Mouse (Mus musculus) brown adipose tissue, adult 24 weeks (tissue): ENCODE results near the gene Dennd6a. TPM values are rescaled to one million over a fixed set of nuclear protein-coding genes. Genes with fewer than 3 reads are reported as not detected.

Experiments used
- H3K27ac ChIP-seq: fragments of 200-500 bp; replicated peaks from 2 replicates; pipeline ENCODE4 v1.5.1; 2012; ENCODE audit warnings: low read depth, mild to moderate bottlenecking, low read length
- H3K4me1 ChIP-seq: fragments of 200-500 bp; 2 replicates; pipeline ENCODE4 v1.6.1; 2012; ENCODE audit warnings: low read length, mixed read lengths; ENCODE audit not compliant: control insufficient read depth, insufficient read depth, insufficient read length
- H3K4me3 ChIP-seq: fragments of 200-500 bp; 2 replicates; pipeline ENCODE4 v1.5.1; 2012; ENCODE audit warnings: low read depth, mild to moderate bottlenecking, low read length, moderate library complexity; ENCODE audit not compliant: insufficient read depth
- polyA plus RNA-seq: library from polyadenylated mRNA; stranded (reverse); fragments of >200 nt; gene quantifications from 2 replicates; pipeline ENCODE4 v1.2.4, GENCODE M21; 2012; ENCODE audit not compliant: missing spikeins, insufficient read depth, insufficient read length

The Dennd6a gene
- polyA plus RNA-seq, 1 experiment = 18.5 TPM

- Histone ChIP-seq H3K4me3 (no peak overlapping the region), H3K27ac (no peak overlapping the region)
These were observed 102.1 kb downstream of the Dennd6a start for GRCm38 (mm10) chr14:26675791-26676190.

More at GRCm38 (mm10) chr14:26675791-26676190, 102.1 kb downstream of the Dennd6a start:
- H3K4me1 ChIP-seq = 0 out of 2 replicates have a peak, but pooled peaks cover 2% of the 10 kb centered on the region

Other genes with a start within 250 kb of the Dennd6a start
- gene Slmap, start 38.9 kb upstream of the Dennd6a start, polyA plus RNA-seq = 75.7 and 115 TPM in 2 replicates
- gene Arf4, start 64.2 kb downstream of the Dennd6a start, polyA plus RNA-seq = 194 and 203 TPM in 2 replicates
- 4.6 and 5.6 TPM in 2 replicates for gene Pde12, start 96.0 kb downstream of the Dennd6a start, polyA plus RNA-seq
- 0.08 TPM in 1 of 2 replicates, not detected in the other for gene Dnah12, start 119.4 kb downstream of the Dennd6a start, polyA plus RNA-seq